ENCODE assay signal across 20 mouse cellular contexts in the genomic region with DNA sequence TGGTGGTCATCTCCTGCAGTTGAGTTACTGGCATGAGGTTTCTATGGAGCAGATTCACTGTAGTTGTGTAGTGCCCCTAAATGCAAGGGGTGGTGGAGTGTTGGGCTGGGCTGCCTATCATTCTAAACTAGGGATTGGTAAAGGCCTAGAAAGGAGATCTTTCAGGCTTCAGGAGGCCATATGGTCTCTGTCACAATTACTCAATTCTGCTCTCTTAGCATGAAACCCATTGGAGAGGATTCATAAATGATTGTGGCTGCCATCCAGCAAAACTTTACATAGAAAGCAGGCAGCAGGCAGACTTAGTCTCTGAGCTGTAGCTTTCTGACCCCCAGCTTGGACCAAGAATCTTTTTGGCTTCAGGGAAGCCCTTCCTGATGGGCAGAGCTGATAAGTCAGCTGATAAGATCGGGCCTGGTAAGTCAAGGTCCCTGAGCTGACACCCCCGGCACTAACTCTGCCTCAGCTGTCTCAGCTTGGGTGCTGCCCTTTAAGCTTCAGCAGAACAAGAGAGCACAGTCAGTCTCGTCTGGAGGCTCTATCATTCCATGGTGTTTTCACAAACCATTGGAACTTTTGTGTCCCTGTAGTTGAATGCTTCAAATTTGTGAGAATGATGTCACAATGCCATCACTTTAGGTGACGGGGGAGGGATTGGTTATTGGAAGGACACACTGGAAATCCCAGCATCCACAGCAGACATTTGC.
DNase-seq lines count a peak whose midpoint lies in the region; ATAC-seq and TF ChIP-seq lines count a peak whose summit lies in the region.
"Had no signal": no experiment of that assay in that cellular context is flagged by ENCODE, and none has a peak within 500 bp of the region (broad histone marks: within the 10 kb centered on the region; RNA-seq: fewer than 3 reads in every experiment).

No protein-coding gene starts in this region.

- H3K27ac ChIP-seq in forebrain, postnatal 0 days (ENCODE audit: low read depth, low read length): no peak overlapping the region
- no peak overlapping the region for H3K27ac ChIP-seq in forebrain, embryonic 15.5 days (replicated peaks)
- no peak overlapping the region for H3K27ac ChIP-seq in midbrain, embryonic 11.5 days (ENCODE audit: low read depth, low read length)
- no peak overlapping the region for H3K27ac ChIP-seq in midbrain, embryonic 15.5 days
- no peak overlapping the region for H3K27ac ChIP-seq in forebrain, embryonic 11.5 days (ENCODE audit: low read depth, low read length)
- H3K27ac ChIP-seq: forebrain, embryonic 10.5 days; hindbrain, embryonic 13.5 days; intestine, embryonic 15.5 days; layer of hippocampus, adult 2 months; limb, embryonic 13.5 days; liver, embryonic 12.5 days; neural tube, embryonic 15.5 days had no signal

- no peak for DNase-seq in forebrain, postnatal 0 days
- DNase-seq in midbrain, embryonic 11.5 days (ENCODE audit: low spot score, missing footprints): peak; percentile 41
- peak; percentile 15 to 17 for DNase-seq in cerebellum, postnatal 25 days
- peak; percentile 14 for DNase-seq in lung, postnatal 25 days (ENCODE audit: low spot score)
- DNase-seq in forebrain, embryonic 11.5 days (ENCODE audit: low spot score): no peak
- DNase-seq: adrenal gland, adult 8-10 months; B cell, adult 2 months; gastrocnemius, postnatal 36 days; kidney, postnatal 14 days; thymus, adult 18-20 months; thymus, postnatal 4 days had no signal

- no peaks in the 10 kb centered on the region for H3K4me1 ChIP-seq in forebrain, postnatal 0 days (ENCODE audit: insufficient read depth)
- H3K4me1 ChIP-seq in forebrain, embryonic 15.5 days: no peaks in the 10 kb centered on the region
- H3K4me1 ChIP-seq in midbrain, embryonic 11.5 days (ENCODE audit: control insufficient read depth, insufficient read depth, low read length): no peaks in the 10 kb centered on the region
- H3K4me1 ChIP-seq in midbrain, embryonic 15.5 days: no peaks in the 10 kb centered on the region
- H3K4me1 ChIP-seq in forebrain, embryonic 11.5 days (replicated peaks; ENCODE audit: control insufficient read depth, insufficient read depth, low read length): no peaks in the 10 kb centered on the region
- H3K4me1 ChIP-seq: forebrain, embryonic 10.5 days; hindbrain, embryonic 13.5 days; intestine, embryonic 15.5 days; limb, embryonic 13.5 days; neural tube, embryonic 15.5 days had no signal

- TF ChIP-seq CTCF in forebrain, postnatal 0 days (IDR thresholded peaks at IDR 0.05; ENCODE audit: low read depth): no peak

- no peaks in the 10 kb centered on the region for H3K9me3 ChIP-seq in forebrain, postnatal 0 days (ENCODE audit: low read length)
- no peaks in the 10 kb centered on the region for H3K9me3 ChIP-seq in forebrain, embryonic 15.5 days
- no peaks in the 10 kb centered on the region for H3K9me3 ChIP-seq in midbrain, embryonic 11.5 days (ENCODE audit: control insufficient read depth, low read length)
- H3K9me3 ChIP-seq in midbrain, embryonic 15.5 days: no peaks in the 10 kb centered on the region
- H3K9me3 ChIP-seq in forebrain, embryonic 11.5 days (ENCODE audit: control insufficient read depth, low read length): no peaks in the 10 kb centered on the region
- H3K9me3 ChIP-seq: forebrain, embryonic 10.5 days; hindbrain, embryonic 13.5 days; intestine, embryonic 15.5 days; limb, embryonic 13.5 days; liver, embryonic 12.5 days; neural tube, embryonic 15.5 days had no signal

- H3K36me3 ChIP-seq in forebrain, postnatal 0 days (ENCODE audit: insufficient read depth): no peaks in the 10 kb centered on the region
- no peaks in the 10 kb centered on the region for H3K36me3 ChIP-seq in forebrain, embryonic 15.5 days
- H3K36me3 ChIP-seq in midbrain, embryonic 11.5 days (ENCODE audit: control insufficient read depth, insufficient read depth, low read length): no peaks in the 10 kb centered on the region
- no peaks in the 10 kb centered on the region for H3K36me3 ChIP-seq in midbrain, embryonic 15.5 days (replicated peaks)
- H3K36me3 ChIP-seq in forebrain, embryonic 11.5 days (ENCODE audit: control insufficient read depth, insufficient read depth, low read length): no peaks in the 10 kb centered on the region
- H3K36me3 ChIP-seq: forebrain, embryonic 10.5 days; hindbrain, embryonic 13.5 days; intestine, embryonic 15.5 days; limb, embryonic 13.5 days; liver, embryonic 12.5 days; neural tube, embryonic 15.5 days had no signal

- H3K27me3 ChIP-seq in forebrain, postnatal 0 days (ENCODE audit: insufficient read depth, low read length): no peaks in the 10 kb centered on the region
- H3K27me3 ChIP-seq in forebrain, embryonic 15.5 days: no peaks in the 10 kb centered on the region
- H3K27me3 ChIP-seq in midbrain, embryonic 11.5 days (ENCODE audit: control insufficient read depth, insufficient read depth, low read length): no peaks in the 10 kb centered on the region
- H3K27me3 ChIP-seq in midbrain, embryonic 15.5 days (replicated peaks): no peaks in the 10 kb centered on the region
- H3K27me3 ChIP-seq in forebrain, embryonic 11.5 days (ENCODE audit: control insufficient read depth, insufficient read depth, low read length): no peaks in the 10 kb centered on the region
- H3K27me3 ChIP-seq: hindbrain, embryonic 13.5 days; intestine, embryonic 15.5 days; limb, embryonic 13.5 days; liver, embryonic 12.5 days; neural tube, embryonic 15.5 days had no signal

- no peak overlapping the region for H3K4me3 ChIP-seq in forebrain, postnatal 0 days (ENCODE audit: low read depth, low read length)
- no peak overlapping the region for H3K4me3 ChIP-seq in forebrain, embryonic 15.5 days
- H3K4me3 ChIP-seq in midbrain, embryonic 11.5 days (ENCODE audit: low read depth, low read length): no peak overlapping the region
- no peak overlapping the region for H3K4me3 ChIP-seq in midbrain, embryonic 15.5 days
- H3K4me3 ChIP-seq in forebrain, embryonic 11.5 days (ENCODE audit: low read depth, low read length): no peak overlapping the region
- H3K4me3 ChIP-seq: forebrain, embryonic 10.5 days; hindbrain, embryonic 13.5 days; intestine, embryonic 15.5 days; layer of hippocampus, adult 2 months; limb, embryonic 13.5 days; liver, embryonic 12.5 days; neural tube, embryonic 15.5 days had no signal

- 82% methylated on average over 4 of the region's 4 CpGs for WGBS in forebrain, postnatal 0 days
- 82% methylated on average over 4 of the region's 4 CpGs for WGBS in forebrain, embryonic 15.5 days
- WGBS in midbrain, embryonic 11.5 days: 81% methylated on average over 4 of the region's 4 CpGs
- 86% methylated on average over 4 of the region's 4 CpGs for WGBS in midbrain, embryonic 15.5 days
- WGBS in forebrain, embryonic 11.5 days: 79% methylated on average over 4 of the region's 4 CpGs

- 0 out of 2 replicates have a peak, but pooled peaks have one; percentile 32 for ATAC-seq in forebrain, postnatal 0 days
- ATAC-seq in forebrain, embryonic 15.5 days (replicated peaks): no peak
- ATAC-seq in midbrain, embryonic 11.5 days (ENCODE audit: low FRiP score): no peak
- ATAC-seq in midbrain, embryonic 15.5 days (replicated peaks): no peak
- ATAC-seq in forebrain, embryonic 11.5 days (replicated peaks; ENCODE audit: low FRiP score): no peak
- ATAC-seq: intestine, embryonic 15.5 days; liver, embryonic 12.5 days had no signal

- no peak overlapping the region for H3K4me2 ChIP-seq in forebrain, postnatal 0 days (ENCODE audit: low read depth)
- no peak overlapping the region for H3K4me2 ChIP-seq in forebrain, embryonic 15.5 days (replicated peaks)
- no peak overlapping the region for H3K4me2 ChIP-seq in midbrain, embryonic 11.5 days
- no peak overlapping the region for H3K4me2 ChIP-seq in midbrain, embryonic 15.5 days
- no peak overlapping the region for H3K4me2 ChIP-seq in forebrain, embryonic 11.5 days (ENCODE audit: low read depth, low read length, severe bottlenecking)
- H3K4me2 ChIP-seq: hindbrain, embryonic 13.5 days; intestine, embryonic 15.5 days; limb, embryonic 13.5 days; liver, embryonic 12.5 days; neural tube, embryonic 15.5 days had no signal

- no peak overlapping the region for H3K9ac ChIP-seq in forebrain, postnatal 0 days
- H3K9ac ChIP-seq in forebrain, embryonic 15.5 days (replicated peaks): no peak overlapping the region
- H3K9ac ChIP-seq in midbrain, embryonic 11.5 days (ENCODE audit: low read length): no peak overlapping the region
- no peak overlapping the region for H3K9ac ChIP-seq in midbrain, embryonic 15.5 days
- no peak overlapping the region for H3K9ac ChIP-seq in forebrain, embryonic 11.5 days (ENCODE audit: low read length)
- H3K9ac ChIP-seq: hindbrain, embryonic 13.5 days; intestine, embryonic 15.5 days; limb, embryonic 13.5 days; liver, embryonic 12.5 days; neural tube, embryonic 15.5 days had no signal

Comparison
In these comparisons a context has a peak if more than half of its experiments do, and no peak if none do; other contexts are left out.
1. DNase-seq: peak in midbrain, embryonic 11.5 days (single experiment), cerebellum, postnatal 25 days (2 of 2) and lung, postnatal 25 days (single experiment); none in forebrain, postnatal 0 days (single experiment) and forebrain, embryonic 11.5 days (single experiment).